Mouse (Mus musculus) thymus, postnatal 36 days (tissue): ENCODE data around the gene Noto.
"Not testable (repeated sequence)": the region's sequence is repeated elsewhere in the genome, so short reads cannot be mapped to it uniquely, and the experiment has no call there.

Experiments used
- DNase-seq, 2 experiments: peaks; one replicate each; pipeline ENCODE4 v3.0.0; 2022; ENCODE audit warnings: mixed read lengths in 2 of 2

The Noto gene

DNA sequence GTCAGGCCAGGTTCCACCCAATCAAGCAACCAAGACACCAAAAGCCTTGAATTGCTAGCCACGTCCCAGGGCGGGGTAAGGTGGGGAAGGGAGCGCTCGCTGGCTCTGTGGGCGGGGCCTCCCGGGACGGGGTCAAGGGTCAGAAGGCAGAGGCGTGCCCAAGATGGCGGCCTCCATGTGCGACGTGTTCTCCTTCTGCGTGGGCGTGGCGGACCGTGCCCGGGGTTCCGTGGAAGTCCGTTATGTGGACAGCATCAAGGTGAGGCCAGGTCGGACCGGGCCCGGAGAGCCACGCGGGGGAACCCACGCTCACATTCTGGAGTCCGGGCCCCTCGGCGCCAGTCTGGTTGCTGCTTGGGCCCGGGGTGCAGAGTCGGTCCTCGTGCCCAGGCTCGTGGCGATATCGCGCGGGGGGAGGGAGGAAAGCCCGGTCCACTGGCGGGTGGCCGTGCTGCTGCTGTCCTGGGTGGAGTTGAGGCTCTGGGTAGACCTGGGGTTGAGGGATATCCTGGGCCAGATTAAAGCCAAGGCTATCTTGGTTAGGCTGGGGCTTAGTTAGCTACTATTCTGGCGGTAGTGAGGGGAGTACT is 8.3 kb downstream of the Noto start, which contains the start of gene Smyd5:
Gene Smyd5, plus strand, starts transcription at position 148 of the 590 bp plus-strand sequence.
- DNase-seq = peak; percentile 86 to 87

GRCm38 (mm10) chr6:85433865-85434264 is 10.2 kb downstream of the Noto start:
- DNase-seq = no peak

GRCm38 (mm10) chr6:85436204-85436603 is 12.5 kb downstream of the Noto start:
- no peak for DNase-seq

DNA sequence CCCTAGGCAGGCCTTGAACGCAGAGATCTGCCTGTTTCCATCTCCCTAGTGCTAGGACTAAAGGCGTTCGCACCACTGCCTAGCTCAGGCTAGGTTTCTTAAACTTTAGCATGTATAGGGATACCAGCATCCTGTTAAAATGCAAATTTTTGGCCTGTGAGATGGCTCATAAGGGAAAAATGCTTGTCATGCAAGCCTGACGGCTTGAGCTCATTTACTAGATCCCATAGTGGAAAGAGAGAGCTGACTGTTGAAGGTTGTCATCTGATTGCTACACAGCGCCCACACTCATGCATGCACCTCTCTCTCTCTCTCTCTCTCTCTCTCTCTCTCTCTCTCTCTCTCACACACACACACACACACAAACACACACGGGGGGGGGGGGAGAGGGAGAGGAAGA is 12.9 kb downstream of the Noto start:
- no peak for DNase-seq

DNA sequence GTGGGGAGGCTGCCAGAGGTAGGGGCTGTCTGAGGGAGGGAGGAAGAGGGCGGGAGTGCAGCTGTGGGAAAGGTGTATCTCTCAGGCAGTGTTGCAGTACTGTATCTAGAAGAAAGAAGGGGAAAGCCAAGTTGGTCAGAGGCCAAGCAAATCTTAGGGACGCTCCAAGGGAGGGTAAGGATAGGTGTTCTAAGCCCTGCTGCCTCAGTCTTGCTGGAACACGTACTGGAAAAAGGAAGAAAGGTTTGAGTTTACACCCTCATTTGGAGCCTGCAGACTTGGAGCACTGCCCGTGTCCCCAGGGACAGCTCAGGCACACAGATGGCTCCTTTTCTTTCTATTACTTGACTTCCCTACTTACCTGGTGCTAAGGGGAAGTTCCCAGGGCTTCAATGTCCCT is 17.5 kb downstream of the Noto start:
- DNase-seq = no peak

GRCm38 (mm10) chr6:85443488-85444233 is 20.0 kb downstream of the Noto start:
- no peak for DNase-seq

DNA sequence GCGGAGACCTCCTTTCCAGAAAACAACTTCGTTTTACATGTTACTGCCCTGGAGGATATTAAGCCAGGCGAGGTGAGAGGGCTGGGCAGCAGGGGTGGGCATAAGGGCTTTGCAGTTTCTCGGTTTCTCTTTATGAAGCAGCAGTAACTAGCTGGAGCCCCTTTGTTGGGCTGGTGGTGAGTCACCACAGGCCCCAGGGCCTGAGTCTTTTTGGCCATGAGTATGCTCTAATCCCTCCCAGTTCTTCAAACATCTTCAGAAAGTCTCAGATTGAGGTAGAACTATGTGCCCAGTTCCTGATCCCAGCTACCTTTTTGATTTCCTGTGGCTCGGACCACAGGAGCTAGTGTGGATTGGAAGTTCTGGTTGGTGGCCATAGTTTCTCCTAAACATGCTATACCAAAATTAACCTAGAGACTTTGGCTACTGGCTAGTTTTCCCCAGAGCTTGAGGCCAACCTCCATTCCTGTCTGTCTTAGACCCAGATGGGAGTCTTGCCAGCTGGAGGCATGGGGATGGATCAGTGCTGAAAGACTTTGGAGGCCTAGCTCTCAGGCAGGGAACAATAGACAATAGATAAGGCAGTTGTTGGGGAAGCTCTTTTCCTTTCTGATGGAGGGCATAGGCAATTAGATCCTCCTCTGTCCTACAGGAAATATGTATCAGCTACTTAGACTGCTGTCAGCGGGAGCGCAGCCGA is 20.7 kb downstream of the Noto start:
- DNase-seq = no peak

GRCm38 (mm10) chr6:85445286-85445685 is 21.6 kb downstream of the Noto start:
- no peak for DNase-seq

DNA sequence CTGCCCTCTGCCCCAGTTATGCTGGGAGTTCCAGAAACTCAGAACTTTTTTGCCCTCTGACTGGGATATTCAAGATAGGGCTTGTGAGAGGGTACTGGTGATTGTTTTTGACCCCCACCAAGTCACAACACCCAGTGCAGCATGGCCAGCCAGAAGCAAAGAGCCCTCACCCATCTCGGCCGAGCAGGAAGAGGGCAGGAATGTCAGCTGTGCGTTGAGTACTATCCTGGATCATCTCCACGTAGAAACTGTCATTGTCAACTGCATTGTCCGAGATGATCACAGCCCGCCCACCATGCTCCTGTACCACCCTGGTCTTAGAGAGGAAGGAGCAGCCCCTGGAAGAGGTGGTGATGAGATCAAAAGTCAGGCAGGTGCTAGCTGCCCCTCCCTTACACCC is 23.7 kb downstream of the Noto start:
- no peak for DNase-seq

DNA sequence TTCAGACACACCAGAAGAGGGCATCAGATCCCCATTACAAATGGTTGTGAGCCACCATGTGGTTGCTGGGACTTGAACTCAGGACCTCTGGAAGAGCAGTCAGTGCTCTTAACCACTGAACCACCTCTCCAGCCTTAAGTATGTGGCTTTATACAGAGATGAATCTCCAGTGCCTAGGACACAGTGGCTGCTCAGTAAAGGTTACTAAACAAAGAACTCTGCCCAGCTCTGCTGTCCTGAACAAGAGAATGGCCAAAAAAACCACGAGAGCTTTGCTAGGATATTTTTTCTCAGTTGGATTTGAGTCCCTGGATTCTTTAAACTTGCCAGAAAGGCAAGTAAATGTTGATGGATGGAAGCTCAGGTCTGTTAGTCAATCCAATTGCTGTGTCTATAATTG is 26.5 kb downstream of the Noto start:
- DNase-seq = not testable (repeated sequence)

GRCm38 (mm10) chr6:85450697-85451663 is 27.3 kb downstream of the Noto start, which contains the start of gene Cct7:
Gene Cct7, plus strand, starts transcription at chr6:85451514.
- peak; percentile 97 to 98 for DNase-seq

DNA sequence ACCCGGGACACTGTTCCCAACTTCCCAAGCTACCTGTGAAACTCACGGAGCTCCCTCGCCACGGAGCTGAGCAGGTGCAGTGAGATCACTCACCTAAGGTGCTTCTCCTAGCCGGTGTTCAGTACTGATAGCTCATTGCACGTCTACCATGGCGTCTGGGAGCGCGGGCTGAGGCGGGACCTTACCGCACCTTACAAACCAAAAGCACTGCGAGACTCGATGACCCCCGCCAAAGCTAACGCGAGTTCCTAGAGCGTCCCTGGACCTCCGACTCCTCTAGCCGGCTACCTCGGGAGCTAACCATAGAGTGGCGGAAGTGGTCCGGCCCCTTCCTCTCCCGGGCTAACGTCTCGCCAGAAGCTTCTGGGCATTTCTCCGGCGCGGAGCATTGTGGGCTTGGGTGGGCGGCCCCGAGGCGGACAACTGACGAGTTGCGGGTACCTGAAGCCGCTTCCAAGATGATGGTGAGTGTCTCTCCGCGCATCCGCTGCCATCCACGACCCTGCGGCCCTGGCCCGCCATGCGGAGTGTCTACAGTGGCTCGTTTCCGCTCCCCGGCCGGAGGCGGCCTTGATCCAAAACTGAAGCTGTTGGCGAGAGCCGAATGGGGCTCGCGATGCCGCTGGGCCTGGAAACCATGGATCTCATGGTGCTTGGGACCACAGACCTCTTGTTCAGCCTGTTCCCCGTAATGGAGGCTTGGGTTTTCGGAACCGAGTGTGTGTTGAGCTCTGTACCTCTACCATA is 28.2 kb downstream of the Noto start, which contains the start of gene Pradc1:
Gene Pradc1, minus strand, starts transcription at position 307 of the 747 bp plus-strand sequence.
- DNase-seq = peak; percentile 95 to 97

DNA sequence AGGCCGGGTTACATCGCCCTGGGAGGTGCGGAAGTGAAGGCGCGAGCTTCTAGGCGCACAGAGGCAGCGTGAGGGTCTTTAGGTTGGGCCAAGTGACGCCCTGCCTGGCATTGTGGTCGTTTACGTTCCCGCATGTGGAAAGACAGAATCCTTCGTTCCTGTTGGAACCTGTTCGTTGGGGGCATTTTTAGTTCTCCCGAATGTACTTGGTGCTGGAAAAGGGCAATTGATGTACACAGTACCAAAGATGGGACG is 28.7 kb downstream of the Noto start:
- DNase-seq = no peak

- no peak for DNase-seq
Measured at GRCm38 (mm10) chr6:85452816-85453215, 29.1 kb downstream of the Noto start.

GRCm38 (mm10) chr6:85459621-85460020 is 35.9 kb downstream of the Noto start:
- DNase-seq = no peak

GRCm38 (mm10) chr6:85465381-85465780 is 41.7 kb downstream of the Noto start:
- no peak for DNase-seq

DNA sequence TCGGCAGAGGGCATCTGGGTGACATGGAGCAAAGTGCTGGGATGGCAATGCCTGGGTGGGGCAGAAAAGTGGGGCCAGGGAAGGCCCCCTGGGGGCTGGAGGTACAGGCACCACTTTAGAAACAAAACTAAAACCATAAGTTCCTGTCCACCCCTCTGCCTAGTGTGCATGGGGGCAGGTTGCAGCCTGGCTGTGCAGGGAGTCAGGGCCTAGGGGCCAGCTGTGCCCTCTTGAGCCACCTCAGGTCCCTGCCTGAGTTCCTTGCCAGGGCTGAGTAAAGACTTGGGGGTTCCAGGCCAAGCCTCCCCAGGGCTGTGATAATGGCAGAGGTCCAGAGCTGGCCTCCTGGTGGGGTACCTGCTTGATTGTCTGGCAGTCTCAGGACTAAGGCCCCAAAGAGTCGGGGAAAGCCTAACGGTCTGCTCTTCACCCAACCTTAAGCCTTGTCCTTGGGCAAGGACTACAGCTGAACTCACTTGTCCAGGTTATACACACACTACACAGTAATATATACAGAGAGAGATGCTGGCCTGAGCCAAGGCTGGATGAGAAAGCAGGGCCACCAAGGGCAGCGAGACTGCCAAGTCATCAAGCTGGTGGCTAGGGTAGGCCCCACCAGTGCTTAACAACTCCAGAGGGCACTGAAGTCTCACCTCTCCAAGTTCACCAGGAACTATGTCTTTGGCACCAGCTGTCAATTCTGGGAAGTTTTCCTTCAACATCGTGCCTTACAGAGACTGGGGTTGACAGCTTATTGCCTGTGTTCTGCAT is 46.2 kb downstream of the Noto start:
- no peak for DNase-seq

GRCm38 (mm10) chr6:85471962-85472361 is 48.3 kb downstream of the Noto start:
- DNase-seq = no peak

DNA sequence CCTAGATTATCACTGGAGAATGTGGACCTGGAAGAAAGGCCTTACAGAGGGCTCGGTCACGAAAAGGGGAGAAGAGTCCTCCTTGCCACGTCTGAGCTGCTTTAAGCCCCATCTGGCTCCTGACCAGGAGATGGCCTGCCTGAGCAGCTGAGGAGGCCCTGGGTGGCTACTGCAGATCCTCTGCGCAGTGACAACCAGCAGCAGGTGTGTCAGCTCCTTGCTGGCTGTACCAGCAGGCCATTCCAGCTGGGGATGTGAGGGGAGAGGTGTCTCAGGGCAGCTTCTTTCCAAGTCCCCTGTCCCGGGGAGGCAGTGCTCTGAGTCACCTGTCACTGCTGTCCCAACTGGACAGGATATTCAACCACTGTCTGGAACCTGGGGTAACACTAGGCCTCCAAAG is 48.9 kb downstream of the Noto start:
- no peak for DNase-seq

DNA sequence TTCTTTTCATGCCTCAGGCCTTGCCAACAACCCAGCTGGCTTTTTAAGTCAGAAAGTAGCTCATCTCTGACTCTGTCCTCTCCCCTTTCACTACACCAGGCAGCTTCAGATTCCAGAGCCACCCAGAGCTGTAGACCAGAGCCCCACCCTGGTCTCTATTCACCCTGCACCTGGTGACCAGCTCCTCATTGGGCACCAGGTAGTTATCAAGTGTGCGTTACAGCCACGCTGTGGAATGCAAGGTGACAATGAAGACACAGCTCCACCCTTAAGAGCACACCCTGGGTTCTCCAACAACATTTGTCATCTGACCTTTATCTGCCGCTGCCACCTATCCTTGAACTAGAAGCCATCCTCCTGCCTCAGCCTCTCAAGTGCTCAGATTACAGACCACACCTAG is 51.9 kb downstream of the Noto start:
- DNase-seq = no peak

GRCm38 (mm10) chr6:85477366-85477917 is 53.8 kb downstream of the Noto start:
- DNase-seq = peak; percentile 19 to 27
